ENCODE assay signal across 11 mouse cellular contexts in the genomic region with DNA sequence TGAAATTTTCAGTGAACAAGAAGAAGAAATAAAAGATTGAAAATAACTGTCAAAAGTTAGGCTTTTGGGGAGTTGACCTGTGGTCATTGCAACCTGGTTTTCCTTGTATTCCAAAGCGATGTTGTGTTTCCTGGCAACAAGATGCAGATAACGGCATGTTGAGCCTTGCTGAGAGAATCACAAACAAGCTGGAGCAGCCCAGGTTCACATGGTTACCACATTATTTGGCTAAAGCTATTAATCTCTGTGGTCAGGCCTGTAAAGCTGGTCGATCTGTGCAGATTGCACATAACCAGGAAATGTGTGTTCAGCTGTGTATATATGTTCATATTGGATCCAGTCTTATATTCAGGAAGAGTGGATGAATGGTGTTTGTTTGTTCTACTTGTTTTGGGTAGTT. TPM values are rescaled to one million over a fixed set of nuclear protein-coding genes. Genes with fewer than 3 reads are reported as not detected.
A peak's percentile ranks its signal among the peaks of the same experiment; 100 is the strongest.
DNase-seq lines count a peak whose midpoint lies in the region; ATAC-seq lines count a peak whose summit lies in the region.
"Had no signal": no experiment of that assay in that cellular context is flagged by ENCODE, and none has a peak within 500 bp of the region (broad histone marks: within the 10 kb centered on the region; RNA-seq: fewer than 3 reads in every experiment).

No protein-coding gene starts in this region.

- peak; percentile 89 for DNase-seq in heart, adult 11 months
- no peak for DNase-seq in heart, postnatal 25 days (ENCODE audit: low spot score)
- DNase-seq in midbrain, embryonic 10.5 days (ENCODE audit: low spot score) = no peak
- DNase-seq in forelimb bud, embryonic 11.5 days (ENCODE audit: low read depth, low spot score) = peak; percentile 54
- peak; percentile 74 for DNase-seq in urinary bladder, postnatal 14 days (ENCODE audit: low spot score)
- DNase-seq in spleen, postnatal 10 days (ENCODE audit: low spot score in 2 of 2) = no peak
- DNase-seq in layer of hippocampus, postnatal 36 days = no peak
- DNase-seq: cerebellum, adult 11-12 months had no signal

- no peaks in the 10 kb centered on the region for H3K9me3 ChIP-seq in midbrain, embryonic 16.5 days (replicated peaks; ENCODE audit: control insufficient read depth, low read length, poor library complexity, severe bottlenecking)
- H3K9me3 ChIP-seq in midbrain, embryonic 10.5 days (replicated peaks) = no peaks in the 10 kb centered on the region
- H3K9me3 ChIP-seq: kidney, embryonic 15.5 days had no signal

- 29% methylated on average over 3 of the region's 3 CpGs for WGBS in midbrain, embryonic 16.5 days
- 54% methylated on average over 3 of the region's 3 CpGs for WGBS in midbrain, embryonic 10.5 days

- intact Hi-C loops in heart, postnatal 25 days (cut with DNase I) = loop anchor here (5.0 kb wide), 1 partner anchor 459 kb away; no protein-coding TSS in a partner anchor

- peaks cover 14% of the 10 kb centered on the region for H3K4me1 ChIP-seq in midbrain, embryonic 16.5 days (ENCODE audit: control insufficient read depth, insufficient read depth, low read length)
- peaks cover 68% of the 10 kb centered on the region for H3K4me1 ChIP-seq in midbrain, embryonic 10.5 days

- no peaks in the 10 kb centered on the region for H3K36me3 ChIP-seq in midbrain, embryonic 16.5 days (ENCODE audit: control insufficient read depth, insufficient read depth, low read length)
- H3K36me3 ChIP-seq in midbrain, embryonic 10.5 days = peaks cover 24% of the 10 kb centered on the region

- H3K4me2 ChIP-seq in midbrain, embryonic 16.5 days (ENCODE audit: low read length) = peak overlapping the region; percentile 9; the same call in 1 of the 2 replicates
- H3K4me2 ChIP-seq: kidney, embryonic 15.5 days had no signal

- H3K9ac ChIP-seq in midbrain, embryonic 16.5 days (ENCODE audit: low read depth, low read length) = no peak overlapping the region
- H3K9ac ChIP-seq: kidney, embryonic 15.5 days had no signal

- no peaks in the 10 kb centered on the region for H3K27me3 ChIP-seq in midbrain, embryonic 16.5 days (ENCODE audit: control insufficient read depth, insufficient read depth, low read depth, low read length)
- H3K27me3 ChIP-seq in midbrain, embryonic 10.5 days (ENCODE audit: low read depth, poor library complexity, severe bottlenecking) = no peaks in the 10 kb centered on the region
- H3K27me3 ChIP-seq: kidney, embryonic 15.5 days had no signal

- no peak overlapping the region for H3K27ac ChIP-seq in midbrain, embryonic 16.5 days (ENCODE audit: low read length)
- no peak overlapping the region for H3K27ac ChIP-seq in midbrain, embryonic 10.5 days (replicated peaks)
- H3K27ac ChIP-seq: kidney, embryonic 15.5 days had no signal

- no peak overlapping the region for H3K4me3 ChIP-seq in midbrain, embryonic 16.5 days (ENCODE audit: low read depth, low read length)
- H3K4me3 ChIP-seq in midbrain, embryonic 10.5 days = no peak overlapping the region
- H3K4me3 ChIP-seq: erythroblast, embryonic 14.5 days; kidney, embryonic 15.5 days had no signal

- ATAC-seq in midbrain, embryonic 16.5 days = no peak

RNA-seq across cellular contexts. Expression of a gene that starts 5.4 kb away (rescaled TPM):
- total RNA-seq in heart, postnatal 25 days (2021) = 10 to 100 TPM in 1 of 2 experiments, 1 to 10 TPM in 1; 9.9 to 11.5 TPM
- polyA plus RNA-seq in midbrain, embryonic 16.5 days (2015; fragmentation: Nextera tagmentation; extraction: Ambion mirVana) = 24.3 and 25.5 TPM in 2 replicates
- 43.4 and 44.9 TPM in 2 replicates for polyA plus RNA-seq in midbrain, embryonic 10.5 days (2016; fragmentation: Nextera tagmentation; extraction: Ambion mirVana)
- 10 to 100 TPM; 17.7 to 19.2 TPM for total RNA-seq in layer of hippocampus, postnatal 36 days (2021)

Comparison
In these comparisons a context has a peak if more than half of its experiments do, and no peak if none do; other contexts are left out.
1. DNase-seq: peak in heart, adult 11 months (single experiment), forelimb bud, embryonic 11.5 days (single experiment) and urinary bladder, postnatal 14 days (single experiment); none in heart, postnatal 25 days (single experiment), midbrain, embryonic 10.5 days (single experiment), spleen, postnatal 10 days (0 of 2) and layer of hippocampus, postnatal 36 days (0 of 2).